Mouse (Mus musculus) WW6 (cell line): ENCODE results near the gene Insl3.
"Not testable (repeated sequence)": the region's sequence is repeated elsewhere in the genome, so short reads cannot be mapped to it uniquely, and the experiment has no call there.

Experiments used
- DNase-seq: peaks from one replicate; pipeline ENCODE4 v3.0.0-alpha.2; 2013; ENCODE audit warnings: low read depth, low spot score

Insl3 gene

GRCm38 (mm10) chr8:71709134-71709799 is 20.3 kb downstream of the Insl3 start:
- DNase-seq = no peak

- peak; percentile 84 for DNase-seq
Measured at GRCm38 (mm10) chr8:71709800-71710446, 20.9 kb downstream of the Insl3 start.

DNA sequence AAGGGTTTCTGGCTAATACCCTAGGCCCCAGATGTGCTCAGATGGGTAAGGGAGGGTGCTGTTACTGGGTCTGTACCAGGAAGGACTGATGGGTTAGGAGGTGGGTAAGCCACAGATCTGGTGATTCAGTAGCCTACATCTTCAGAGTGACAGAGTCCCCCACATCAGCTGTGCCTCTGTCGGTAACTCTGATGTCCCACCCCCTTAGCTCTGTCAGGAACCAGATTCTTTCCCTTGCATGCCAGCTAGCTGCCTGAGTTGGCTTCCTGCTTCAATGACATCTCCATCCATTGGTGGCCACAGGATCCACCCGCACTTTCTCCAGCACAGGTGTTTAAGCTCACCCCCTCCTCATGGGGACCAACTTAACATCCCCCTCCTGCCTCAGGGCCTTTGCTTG is 22.6 kb downstream of the Insl3 start:
- DNase-seq = no peak

GRCm38 (mm10) chr8:71715531-71715930 is 26.5 kb downstream of the Insl3 start:
- no peak for DNase-seq

DNA sequence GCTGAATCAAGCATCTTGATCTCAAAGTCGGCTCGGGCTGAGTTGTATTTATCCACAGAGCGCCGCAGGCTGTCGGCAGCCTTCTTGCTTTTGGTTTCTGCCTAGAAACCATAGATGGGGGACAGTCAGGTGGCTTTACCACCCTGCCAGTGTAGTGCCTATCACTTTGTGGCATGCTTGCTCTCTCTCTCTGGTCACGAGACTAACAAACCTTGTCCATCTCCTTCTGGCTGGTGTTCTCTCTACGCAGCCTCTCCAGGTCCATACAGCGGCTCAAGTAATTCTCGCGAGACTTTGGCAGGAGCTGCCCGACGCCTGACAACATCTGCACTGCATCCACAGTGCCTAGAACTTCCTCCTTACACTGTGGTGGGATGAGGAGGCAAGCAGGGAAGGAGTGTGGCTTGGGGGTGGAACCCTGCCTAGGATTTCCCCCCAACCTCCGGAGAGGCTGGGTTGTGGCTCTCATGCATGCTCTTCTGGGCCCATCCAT is 27.6 kb downstream of the Insl3 start:
- no peak for DNase-seq

DNA sequence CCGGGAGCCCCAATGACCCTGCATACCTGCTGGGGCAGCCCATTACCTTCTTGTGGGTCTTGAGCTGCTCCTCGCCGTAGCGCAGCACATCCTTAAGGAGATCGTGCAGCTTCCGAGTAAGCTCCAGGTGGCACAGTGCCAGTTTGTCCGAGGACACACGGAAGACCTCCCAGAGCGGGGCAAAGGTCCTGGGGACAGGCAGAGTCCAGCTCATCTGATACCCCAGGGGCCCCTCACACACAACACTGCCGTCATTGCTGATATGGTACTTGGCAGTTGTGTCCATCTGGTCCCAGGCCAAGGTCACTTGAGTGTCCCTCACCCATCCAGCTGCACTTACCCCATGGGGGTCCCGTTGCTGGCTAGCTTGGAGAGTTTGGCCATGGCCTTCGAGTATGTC is 28.1 kb downstream of the Insl3 start:
- no peak for DNase-seq

DNA sequence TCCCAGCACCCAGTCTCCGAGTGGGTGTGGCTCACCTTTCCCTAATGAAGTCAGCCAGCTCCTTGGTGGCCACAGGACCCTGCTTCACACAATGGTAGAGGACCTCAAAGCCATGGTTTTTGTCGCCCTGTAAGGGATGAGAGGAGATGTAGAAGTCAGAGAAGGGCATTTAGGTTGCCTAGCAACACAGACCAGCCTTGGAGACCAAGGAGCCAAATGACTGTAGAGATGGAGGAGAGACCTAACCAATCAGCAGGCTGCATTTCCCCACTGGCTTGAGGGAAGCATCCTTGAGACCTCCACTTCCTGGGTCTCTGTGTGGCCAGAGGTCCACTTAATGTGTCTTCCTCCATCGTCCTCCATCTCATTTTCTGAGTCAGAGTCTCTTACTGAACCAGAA is 29.2 kb downstream of the Insl3 start:
- no peak for DNase-seq

- DNase-seq = no peak
Measured at GRCm38 (mm10) chr8:71719218-71719617, 30.2 kb downstream of the Insl3 start.

DNA sequence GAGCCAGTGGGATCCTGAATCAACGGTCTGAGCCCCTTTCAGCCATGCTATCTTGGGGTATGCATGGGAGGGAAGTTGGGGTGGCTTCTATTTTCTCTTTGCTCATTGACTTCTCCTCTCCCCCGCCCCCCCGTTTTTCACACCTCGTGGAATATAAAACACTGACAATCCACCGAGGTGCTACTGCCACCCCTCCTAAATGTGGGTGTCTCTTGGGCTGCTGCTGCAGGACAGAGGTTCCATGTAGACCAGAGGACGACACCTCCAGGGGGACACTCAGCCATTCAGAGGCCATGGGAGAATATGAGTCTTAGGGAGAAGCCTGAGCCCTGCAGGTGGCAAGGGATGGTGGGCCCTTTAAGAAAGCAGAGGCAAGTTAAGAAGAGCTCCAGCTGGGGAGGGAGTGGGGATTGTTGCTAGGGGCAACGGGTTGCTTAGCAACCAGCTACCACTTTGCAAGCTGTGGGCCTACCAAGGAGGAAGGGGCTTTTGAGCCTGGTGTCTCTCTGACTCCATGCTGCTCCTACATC is 31.0 kb downstream of the Insl3 start:
- DNase-seq = no peak

GRCm38 (mm10) chr8:71723047-71723551 is 34.1 kb downstream of the Insl3 start:
- DNase-seq = no peak

DNA sequence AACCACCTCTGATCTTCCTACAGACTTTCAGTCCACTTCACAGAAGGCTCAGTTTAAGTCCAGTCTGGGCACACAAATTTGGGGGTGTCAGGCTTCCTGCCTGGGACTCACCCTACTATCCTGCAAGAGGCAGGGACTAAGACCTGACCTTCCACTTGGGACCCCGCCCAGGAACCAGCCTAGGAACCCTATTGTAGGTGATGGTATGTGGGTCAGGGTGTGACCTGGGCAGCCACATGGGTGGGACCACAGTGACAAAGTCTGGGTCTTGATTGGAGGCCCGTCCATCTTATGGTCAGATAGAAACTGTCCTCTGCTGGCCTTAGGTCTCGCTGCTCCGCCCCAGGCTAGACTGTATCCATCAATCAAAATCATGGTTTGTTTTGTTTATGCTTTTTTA is 35.4 kb downstream of the Insl3 start:
- DNase-seq = no peak

- DNase-seq = peak; percentile 81
Measured at GRCm38 (mm10) chr8:71725122-71725924, 36.3 kb downstream of the Insl3 start, which contains the start of gene Fcho1. Gene Fcho1 (minus strand): TSS chr8:71725716.

DNA sequence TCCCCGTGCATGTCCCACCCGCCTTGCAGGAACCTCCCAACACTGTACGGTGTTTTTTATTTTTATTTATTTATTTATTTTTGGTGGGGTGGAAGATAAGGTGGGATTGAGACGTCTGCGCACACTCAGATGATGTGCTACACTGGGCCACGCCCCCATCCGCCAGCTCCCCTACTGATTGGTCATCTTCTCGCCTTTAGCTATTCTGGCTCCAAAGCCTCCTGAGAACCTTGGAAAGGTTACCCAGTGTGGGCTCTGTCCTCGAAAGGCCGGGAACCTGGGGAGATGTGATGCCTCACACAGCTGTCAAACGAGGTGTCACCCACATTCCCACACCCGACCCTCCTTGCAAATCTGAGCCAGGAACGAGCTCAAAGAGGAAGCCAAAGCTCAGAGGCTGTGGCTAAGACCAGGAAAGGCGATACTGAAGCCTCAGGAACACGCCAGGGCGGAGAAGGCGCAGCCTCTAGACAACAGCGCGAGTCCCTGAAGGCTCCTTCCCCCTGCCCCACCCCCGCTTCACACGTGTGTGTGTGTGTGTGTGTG is 39.3 kb downstream of the Insl3 start:
- no peak for DNase-seq

DNA sequence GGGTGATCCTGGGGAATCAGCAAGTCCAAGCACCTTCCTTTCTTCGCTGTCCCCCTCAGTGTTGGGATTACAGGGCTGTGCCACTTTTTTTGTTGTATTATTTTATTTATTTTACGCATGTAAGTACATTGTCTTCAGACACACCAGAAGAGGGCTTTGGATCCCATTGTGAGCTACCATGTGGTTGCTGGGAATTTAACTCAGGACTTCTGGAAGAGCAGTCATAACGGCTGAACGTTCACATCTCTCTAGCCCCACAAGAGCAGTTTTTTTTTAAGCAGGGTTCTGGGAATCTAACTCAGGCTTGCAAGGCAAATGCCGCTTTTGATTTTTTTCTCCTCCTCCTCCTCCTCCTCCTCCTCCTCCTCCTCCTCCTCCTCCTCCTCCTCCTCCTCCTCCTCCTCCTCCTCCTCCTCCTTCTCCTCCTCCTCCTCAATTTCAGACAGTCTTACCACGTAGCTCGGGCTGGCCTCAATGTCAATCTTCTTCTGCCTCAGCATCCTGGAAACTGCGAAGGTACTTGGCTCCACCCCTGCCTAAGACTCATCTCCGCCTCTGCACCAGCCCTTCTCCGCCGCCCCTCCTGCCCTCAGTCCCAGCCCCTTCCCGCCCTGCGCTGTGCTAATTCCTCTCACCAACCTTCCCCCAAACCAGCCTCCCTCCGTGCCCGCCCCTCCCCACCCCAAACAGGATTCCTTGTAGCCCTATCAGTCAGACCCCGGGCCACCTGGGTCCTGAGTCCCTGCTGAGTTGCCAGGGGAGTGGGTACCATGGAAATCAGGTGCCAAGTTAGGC is 40.0 kb downstream of the Insl3 start:
- DNase-seq = no peak

DNA sequence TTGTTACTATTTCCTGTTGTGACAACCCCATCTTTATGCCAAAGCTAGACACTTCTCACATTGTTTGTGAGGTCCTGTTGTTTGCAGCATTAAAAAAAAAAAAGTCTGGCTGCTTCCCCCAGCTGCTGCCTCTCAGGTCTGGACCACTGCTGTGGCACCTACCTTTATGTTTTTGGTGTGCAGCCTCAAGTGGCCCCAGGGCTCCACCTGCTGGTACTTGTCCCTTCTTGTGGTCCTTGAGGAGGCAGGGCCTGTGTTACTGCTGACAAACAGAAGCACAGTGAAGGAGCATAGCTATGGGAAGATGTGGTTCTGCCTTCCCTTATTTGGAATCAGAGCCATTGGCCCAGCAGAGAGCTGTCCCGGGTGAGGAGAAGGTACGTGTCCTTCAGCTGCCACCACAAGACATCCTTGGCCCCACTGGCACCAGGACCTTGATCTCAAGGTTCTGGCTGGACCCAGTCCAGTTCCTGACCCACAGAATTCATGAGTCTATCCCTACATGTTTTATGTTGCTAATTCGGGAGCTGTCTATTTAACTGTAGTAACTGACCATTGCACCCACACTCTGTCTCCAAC is 42.7 kb downstream of the Insl3 start:
- DNase-seq = no peak

DNA sequence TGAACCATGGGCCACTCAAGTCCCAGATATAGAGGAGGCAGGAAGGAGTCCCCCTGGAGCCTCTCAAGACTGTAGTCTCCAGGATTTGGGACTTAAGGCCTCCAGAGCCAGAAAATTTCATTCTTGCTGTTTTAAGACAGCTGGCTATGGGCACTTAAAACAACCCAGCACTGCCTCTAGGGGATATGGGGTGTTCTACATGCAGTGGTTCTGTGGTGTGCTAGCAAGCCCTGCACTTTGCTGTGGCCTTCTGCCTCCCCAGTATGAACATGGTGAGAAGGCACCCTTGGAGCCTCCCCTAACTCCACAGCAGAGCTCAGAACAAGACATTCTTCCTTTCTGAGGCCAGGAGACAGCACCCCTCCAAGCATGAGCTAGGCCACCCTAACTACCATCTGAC is 49.3 kb downstream of the Insl3 start:
- not testable (repeated sequence) for DNase-seq
